Mouse (Mus musculus) spleen, postnatal 36 days (tissue): ENCODE results near the gene Mcmbp.
A peak's percentile ranks its signal among the peaks of the same experiment; 100 is the strongest.
"Not testable (repeated sequence)": the region's sequence is repeated elsewhere in the genome, so short reads cannot be mapped to it uniquely, and the experiment has no call there.

Source experiments
- DNase-seq, 2 experiments: peaks; one replicate each; pipeline ENCODE4 v3.0.0; 2022; ENCODE audit warnings: low spot score in 2 of 2, mixed read lengths in 1 of 2

The Mcmbp gene

GRCm38 (mm10) chr7:128717991-128718390, 22.3 kb downstream of the Mcmbp start:
- no peak for DNase-seq

GRCm38 (mm10) chr7:128705735-128706134, 34.6 kb downstream of the Mcmbp start:
- DNase-seq = peak; percentile 28 to 39

GRCm38 (mm10) chr7:128699959-128700358, 40.3 kb downstream of the Mcmbp start:
- DNase-seq = not testable (repeated sequence)

GRCm38 (mm10) chr7:128694848-128695247, 45.4 kb downstream of the Mcmbp start:
- no peak for DNase-seq

GRCm38 (mm10) chr7:128692163-128692562, 48.1 kb downstream of the Mcmbp start:
- DNase-seq = no peak

- no peak for DNase-seq
Observed at GRCm38 (mm10) chr7:128690796-128691195, 49.5 kb downstream of the Mcmbp start.

GRCm38 (mm10) chr7:128690070-128690469, 50.2 kb downstream of the Mcmbp start:
- DNase-seq = peak; percentile 67 to 78

- no peak for DNase-seq
Observed at GRCm38 (mm10) chr7:128689347-128689746, 50.9 kb downstream of the Mcmbp start.

GRCm38 (mm10) chr7:128687821-128688564, 52.3 kb downstream of the Mcmbp start:
- DNase-seq = peak; percentile 65 to 72

GRCm38 (mm10) chr7:128678546-128678945, 61.7 kb downstream of the Mcmbp start:
- DNase-seq = no peak

GRCm38 (mm10) chr7:128672408-128673010, 67.8 kb downstream of the Mcmbp start:
- DNase-seq = no peak

GRCm38 (mm10) chr7:128671952-128672351, 68.3 kb downstream of the Mcmbp start:
- DNase-seq = no peak

GRCm38 (mm10) chr7:128668831-128669230, 71.5 kb downstream of the Mcmbp start:
- DNase-seq = no peak

- DNase-seq = no peak
Observed at GRCm38 (mm10) chr7:128667788-128668187, 72.5 kb downstream of the Mcmbp start.

GRCm38 (mm10) chr7:128664861-128665377, 75.4 kb downstream of the Mcmbp start:
- DNase-seq = no peak

GRCm38 (mm10) chr7:128663906-128664305, 76.4 kb downstream of the Mcmbp start:
- no peak for DNase-seq

GRCm38 (mm10) chr7:128656970-128657369, 83.3 kb downstream of the Mcmbp start:
- DNase-seq = no peak
